Mouse (Mus musculus) liver, adult 10 weeks (tissue): ENCODE measurements around the gene Acsf2. TPM values are rescaled to one million over a fixed set of nuclear protein-coding genes. Genes with fewer than 3 reads are reported as not detected.

ENCODE experiments used
- polyA plus RNA-seq: library from polyadenylated mRNA; stranded (reverse); fragments of 350-450 nt; fragmentation: Illumina TruSeq; extraction: RNeasy Lipid Tissue Mini Kit (QIAGEN cat#74804); gene quantifications from one replicate; pipeline ENCODE4 v1.2.3, GENCODE M21; 2014; ENCODE audit warnings: low read depth, low replicate concordance

The Acsf2 gene
- 84.4 TPM for polyA plus RNA-seq

GRCm38 (mm10) chr11:94601321-94602281 is at the start of gene Acsf2:
Acsf2 (minus strand) TSS chr11:94601871.

GRCm38 (mm10) chr11:94629199-94629883 is 27.7 kb upstream of the Acsf2 start, which contains the start of gene Lrrc59:
Lrrc59 (plus strand) TSS chr11:94629767.

GRCm38 (mm10) chr11:94564437-94565150 is 37.1 kb downstream of the Acsf2 start, which contains the start of gene Chad:
Chad (plus strand) TSS chr11:94565047.

GRCm38 (mm10) chr11:94548888-94549690 is 52.6 kb downstream of the Acsf2 start, which contains the start of gene Rsad1:
Rsad1 (minus strand) TSS chr11:94549255.

GRCm38 (mm10) chr11:94521219-94521843 is 80.3 kb downstream of the Acsf2 start, which contains the start of gene Mycbpap:
Mycbpap (minus strand) TSS chr11:94521742.

Other genes starting within 250 kb of the Acsf2 start
- 40.6 TPM for gene Abcc3, start 208.9 kb downstream of the Acsf2 start, polyA plus RNA-seq
- gene Cacna1g, start 127.7 kb downstream of the Acsf2 start, polyA plus RNA-seq = not detected
- gene Spata20, start 115.7 kb downstream of the Acsf2 start, polyA plus RNA-seq = not detected
- gene Epn3, start 101.9 kb downstream of the Acsf2 start, polyA plus RNA-seq = not detected
- not detected for gene Mycbpap, start 80.1 kb downstream of the Acsf2 start, polyA plus RNA-seq
- gene Rsad1, start 52.6 kb downstream of the Acsf2 start, polyA plus RNA-seq = 4.3 TPM
- gene Chad, start 36.8 kb downstream of the Acsf2 start, polyA plus RNA-seq = not detected
- gene Lrrc59, start 27.9 kb upstream of the Acsf2 start, polyA plus RNA-seq = 37.2 TPM
- gene Mrpl27, start 51.9 kb upstream of the Acsf2 start, polyA plus RNA-seq = 30.0 TPM
- not detected for gene Eme1, start 52.1 kb upstream of the Acsf2 start, polyA plus RNA-seq
- gene Xylt2, start 75.6 kb upstream of the Acsf2 start, polyA plus RNA-seq = 1.4 TPM
- gene Gm11541, start 102.6 kb upstream of the Acsf2 start, polyA plus RNA-seq = not detected
- gene Cdc34b, start 139.9 kb upstream of the Acsf2 start, polyA plus RNA-seq = not detected
- not detected for gene Tmem92, start 180.8 kb upstream of the Acsf2 start, polyA plus RNA-seq